Mouse (Mus musculus) spleen, adult 2 months (tissue): ENCODE measurements around the gene Pcf11.

Experiments used
- CTCF ChIP-seq: fragments of 200-500 bp; IDR thresholded peaks from 2 replicates; pipeline ENCODE4 v1.5.1; 2011; ENCODE audit warnings: mild to moderate bottlenecking, inconsistent platforms; ENCODE audit not compliant: insufficient read depth, insufficient read length, insufficient replicate concordance; ENCODE audit errors: extremely low read depth
- POLR2A ChIP-seq: fragments of 200-500 bp; IDR thresholded peaks from 2 replicates; pipeline ENCODE4 v1.6.1; 2011; ENCODE audit warnings: low read depth, low read length, inconsistent platforms

- TF ChIP-seq CTCF (no peak), POLR2A (no peak)
Observed at GRCm38 (mm10) chr7:92647790-92648189, 21.9 kb downstream of the Pcf11 start.
